Mouse (Mus musculus) spleen, adult 2 months (tissue): ENCODE data around the gene Arl11. TPM values are rescaled to one million over a fixed set of nuclear protein-coding genes. Genes with fewer than 3 reads are reported as not detected.
A peak's percentile ranks its signal among the peaks of the same experiment; 100 is the strongest.

ENCODE experiments used
- DNase-seq, 2 experiments: peaks; one replicate each; pipeline versions ENCODE4 v3.0.0 to v3.0.0-alpha.2; 2012 to 2021; ENCODE audit warnings: low spot score in 2 of 2, low read depth in 1 of 2
- H3K27ac ChIP-seq: fragments of 200-500 bp; 2 replicates; pipeline ENCODE4 v1.5.1; 2012; ENCODE audit warnings: low read length, inconsistent platforms; ENCODE audit not compliant: insufficient read depth
- H3K27me3 ChIP-seq: fragments of 200-500 bp; 2 replicates; pipeline ENCODE4 v1.6.1; 2012; ENCODE audit warnings: mild to moderate bottlenecking, moderate library complexity, low read length, inconsistent platforms; ENCODE audit not compliant: control insufficient read depth, insufficient read depth
- H3K36me3 ChIP-seq: fragments of 200-500 bp; 2 replicates; pipeline ENCODE4 v1.6.1; 2012; ENCODE audit warnings: mild to moderate bottlenecking, low read length, inconsistent platforms; ENCODE audit not compliant: control insufficient read depth, insufficient read depth
- H3K4me1 ChIP-seq: fragments of 200-500 bp; 2 replicates; pipeline ENCODE4 v1.6.1; 2011; ENCODE audit warnings: inconsistent platforms; ENCODE audit not compliant: control insufficient read depth, insufficient read depth, insufficient read length
- H3K4me3 ChIP-seq: fragments of 200-500 bp; 2 replicates; pipeline ENCODE4 v1.5.1; 2011; ENCODE audit warnings: mild to moderate bottlenecking, inconsistent platforms; ENCODE audit not compliant: insufficient read depth, insufficient read length; ENCODE audit errors: extremely low read depth
- CTCF ChIP-seq: fragments of 200-500 bp; IDR thresholded peaks from 2 replicates; pipeline ENCODE4 v1.5.1; 2011; ENCODE audit warnings: mild to moderate bottlenecking, inconsistent platforms; ENCODE audit not compliant: insufficient read depth, insufficient read length, insufficient replicate concordance; ENCODE audit errors: extremely low read depth
- POLR2A ChIP-seq: fragments of 200-500 bp; IDR thresholded peaks from 2 replicates; pipeline ENCODE4 v1.6.1; 2011; ENCODE audit warnings: low read depth, low read length, inconsistent platforms
- WGBS: fragments of 180-500 bp; shearing (Covaris S2); methylation state at CpG from one replicate; pipeline ENCODE4 v1.1.7; 2018; 5-methylcytosine and 5-hydroxymethylcytosine counted together
- polyA plus RNA-seq: library from polyadenylated mRNA; depleted of rRNA; stranded (reverse); fragments of >200 nt; gene quantifications from 2 replicates; pipeline ENCODE4 v1.2.3, GENCODE M21; 2012; rRNA removed

Arl11 gene
- 3.0 and 3.8 TPM in 2 replicates for polyA plus RNA-seq

DNA sequence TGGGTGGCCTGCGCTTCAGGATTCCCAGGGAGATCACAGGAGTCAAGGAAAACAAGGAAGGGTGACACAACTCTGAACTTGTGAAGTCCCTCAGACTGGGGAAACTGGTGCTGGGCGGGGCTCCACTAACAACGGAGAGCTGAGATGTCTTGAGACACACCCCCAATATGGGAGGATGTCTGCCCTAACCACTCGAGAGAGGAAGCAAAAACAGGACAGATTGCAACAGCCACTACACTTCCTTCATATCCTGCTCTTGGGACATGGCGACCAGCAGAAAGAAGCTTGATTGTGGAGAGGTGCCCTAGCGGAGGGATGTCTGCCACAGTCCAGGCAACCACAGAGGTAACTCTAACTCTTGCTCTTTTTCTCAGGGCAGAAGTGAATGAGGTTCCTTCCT is at the start of gene Arl11:
TSS of gene Arl11 (plus strand) at position 161 of the 400 bp plus-strand sequence.
- Histone ChIP-seq H3K27ac (no peak within 1 kb of the TSS), H3K27me3 (no peaks in the 10 kb centered on the region), H3K4me1 (peaks cover 7% of the 10 kb centered on the region; the same call in 1 of the 2 replicates), H3K4me3 (peak within 1 kb of the TSS; percentile 37), H3K36me3 (no peaks in the 10 kb centered on the region)
- WGBS = 20% methylated on average over 6 of the region's 6 CpGs
- peak in 1 of 2 experiments; percentile 28 for DNase-seq
- TF ChIP-seq CTCF (no peak), POLR2A (no peak)

GRCm38 (mm10) chr14:61267908-61268475 is 41.6 kb upstream of the Arl11 start:
- Histone ChIP-seq H3K4me1 (0 out of 2 replicates have a peak, but pooled peaks cover 2% of the 10 kb centered on the region), H3K4me3 (no peak overlapping the region), H3K36me3 (no peaks in the 10 kb centered on the region), H3K27me3 (no peaks in the 10 kb centered on the region), H3K27ac (no peak overlapping the region)
- no peak for TF ChIP-seq CTCF
- no peak for TF ChIP-seq POLR2A
- DNase-seq = no peak
- WGBS = 83% methylated on average over 5 of the region's 5 CpGs

DNA sequence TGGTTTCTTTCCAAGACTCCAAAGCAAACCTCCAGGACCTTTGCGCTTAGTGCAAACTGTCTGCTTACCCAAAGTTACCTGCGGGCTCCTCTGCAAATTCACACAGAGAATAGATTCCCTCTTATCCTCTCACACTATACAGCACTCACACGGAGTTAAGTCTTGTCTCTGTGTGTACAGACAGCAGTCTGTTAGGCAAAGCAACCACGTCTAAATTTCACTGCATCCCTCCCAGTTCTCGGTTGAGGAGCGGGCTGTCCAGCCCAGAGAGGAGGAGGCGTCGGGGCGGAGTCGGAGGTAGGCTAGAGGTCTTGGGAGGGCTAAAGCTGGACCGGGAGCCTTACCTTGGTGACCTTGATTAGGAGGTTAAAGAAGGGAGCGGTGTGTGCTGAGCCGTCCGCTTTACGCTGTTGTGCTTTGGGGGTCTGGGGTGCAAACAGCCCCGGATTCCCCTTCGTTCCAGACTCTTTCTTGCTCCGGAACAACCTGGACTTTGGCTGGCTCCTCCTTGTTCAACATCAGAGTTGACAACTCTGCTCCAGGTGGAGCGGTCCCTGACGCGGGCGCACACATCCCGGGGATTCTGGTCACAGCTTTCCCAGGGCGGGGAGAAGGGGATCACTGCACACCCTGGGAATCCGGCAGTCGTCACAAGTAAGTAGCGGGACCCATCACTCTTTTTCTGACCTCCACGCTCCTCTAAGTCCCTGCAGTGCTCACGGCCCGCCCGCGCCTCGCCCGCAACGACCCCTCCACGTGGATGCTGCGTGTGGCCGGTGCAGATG is 34.9 kb upstream of the Arl11 start:
- Histone ChIP-seq H3K27me3 (peaks cover 6% of the 10 kb centered on the region; the same call in 1 of the 2 replicates), H3K36me3 (no peaks in the 10 kb centered on the region), H3K27ac (no peak overlapping the region), H3K4me3 (no peak overlapping the region), H3K4me1 (no peaks in the 10 kb centered on the region)
- no peak for DNase-seq
- no peak for TF ChIP-seq POLR2A
- 15% methylated on average over 38 of the region's 38 CpGs for WGBS

GRCm38 (mm10) chr14:61277285-61277684 is 32.3 kb upstream of the Arl11 start:
- H3K27ac ChIP-seq = no peak overlapping the region
- no peak for TF ChIP-seq POLR2A
- peak; percentile 25; the same call in 1 of the 2 replicates for TF ChIP-seq CTCF
- 46% methylated on average over 1 of the region's 1 CpGs for WGBS
- no peak overlapping the region for H3K4me3 ChIP-seq
- no peaks in the 10 kb centered on the region for H3K36me3 ChIP-seq
- peak; percentile 2 to 52 for DNase-seq
- H3K4me1 ChIP-seq = no peaks in the 10 kb centered on the region
- H3K27me3 ChIP-seq = peaks cover 6% of the 10 kb centered on the region; the same call in 1 of the 2 replicates

DNA sequence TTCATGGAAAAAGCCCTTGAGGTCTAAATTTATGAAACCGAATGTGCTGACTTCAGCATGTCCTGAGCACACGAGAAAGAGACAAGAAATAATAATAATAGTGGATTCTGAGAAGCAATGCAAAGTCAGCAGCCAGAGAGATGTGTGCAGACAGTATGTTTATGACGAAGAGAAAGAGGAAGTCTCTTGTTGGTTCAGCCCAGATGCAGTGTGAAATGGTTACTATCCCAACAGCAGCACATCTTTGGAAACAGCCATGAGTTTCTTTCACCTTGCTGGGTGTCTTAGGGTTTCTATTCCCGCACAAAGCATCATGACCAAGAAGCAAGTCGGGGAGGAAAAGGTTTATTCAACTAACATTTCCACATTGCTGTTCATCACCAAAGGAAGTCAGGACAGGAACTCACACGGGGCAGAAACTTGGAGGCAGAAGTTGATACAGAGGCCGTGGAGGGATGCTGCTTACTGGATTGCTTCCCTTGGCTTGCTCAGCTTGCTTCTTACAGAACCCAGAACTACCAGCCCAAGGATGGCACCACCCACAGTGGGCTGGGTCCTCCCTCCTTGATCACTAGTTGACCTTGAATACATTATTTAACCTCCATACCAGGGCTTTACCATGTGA is 30.8 kb upstream of the Arl11 start:
- Histone ChIP-seq H3K36me3 (no peaks in the 10 kb centered on the region), H3K27me3 (peaks cover 6% of the 10 kb centered on the region; the same call in 1 of the 2 replicates), H3K27ac (no peak overlapping the region), H3K4me1 (no peaks in the 10 kb centered on the region), H3K4me3 (no peak overlapping the region)
- no peak for TF ChIP-seq CTCF
- 68% methylated on average over 7 of the region's 7 CpGs for WGBS
- no peak for DNase-seq

DNA sequence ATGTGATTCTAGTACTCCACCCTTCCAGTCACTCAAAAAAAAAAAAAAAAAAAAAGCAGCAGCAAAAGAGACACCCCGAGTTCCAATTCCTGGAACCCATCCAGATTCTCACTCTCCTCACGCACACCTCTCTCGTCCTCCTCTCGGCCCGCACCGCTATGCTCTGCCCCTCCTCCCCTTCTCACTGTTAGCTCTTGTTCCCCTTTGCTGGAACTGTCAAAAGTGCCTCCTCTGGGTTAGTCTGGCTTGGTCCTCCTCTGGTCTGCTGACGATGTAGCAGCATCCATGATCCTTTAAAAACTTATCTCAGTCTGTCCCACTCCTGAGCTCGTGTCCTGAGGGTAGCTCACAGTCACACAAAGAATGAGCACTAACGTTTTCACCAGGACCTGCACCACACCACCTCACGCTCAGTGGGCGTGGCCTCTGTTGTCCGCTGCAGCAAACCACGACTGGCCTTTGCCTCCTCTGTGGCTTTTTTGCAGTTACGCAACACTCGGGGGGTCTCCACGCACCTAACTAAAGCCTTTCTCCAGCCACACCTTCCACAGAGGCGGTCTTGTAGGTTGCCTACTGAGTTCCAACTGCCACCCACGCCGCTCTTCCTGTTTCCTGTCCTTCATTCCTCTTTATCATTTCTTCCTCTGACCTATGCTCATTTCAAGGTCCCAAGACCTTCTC is 20.8 kb upstream of the Arl11 start:
- Histone ChIP-seq H3K27me3 (no peaks in the 10 kb centered on the region), H3K4me1 (peaks cover 3% of the 10 kb centered on the region; the same call in 1 of the 2 replicates), H3K27ac (no peak overlapping the region), H3K36me3 (no peaks in the 10 kb centered on the region), H3K4me3 (peak overlapping the region; percentile 6; the same call in 1 of the 2 replicates)
- WGBS = 12% methylated on average over 19 of the region's 19 CpGs
- no peak for TF ChIP-seq POLR2A
- TF ChIP-seq CTCF = no peak
- DNase-seq = no peak
